Mouse (Mus musculus): ENCODE data around the gene Ptpa. TPM values are rescaled to one million over a fixed set of nuclear protein-coding genes. Genes with fewer than 3 reads are reported as not detected.
A peak's percentile ranks its signal among the peaks of the same experiment; 100 is the strongest.

Ptpa gene
- total and polyA plus RNA-seq, 2 experiments from 2014 or later = 138 to 147 TPM

GRCm38 (mm10) chr2:30495909-30496861 lies 80.3 kb downstream of the Ptpa start:
- WGBS = 24% methylated on average over 22 of the region's 22 CpGs
- H3K36me3 ChIP-seq (ENCODE audit: insufficient read depth, low read length) = no peaks in the 10 kb centered on the region
- no peaks in the 10 kb centered on the region for H3K9me3 ChIP-seq (ENCODE audit: low read length)
- DNase-seq (ENCODE audit: low spot score) (peak; percentile 79), ATAC-seq (ENCODE audit: low FRiP score) (peak; percentile 92)
- H3K4me1 ChIP-seq (ENCODE audit: insufficient read depth, low read length) = peaks cover 10% of the 10 kb centered on the region
- H3K27ac ChIP-seq (ENCODE audit: low read depth, low read length) = peak overlapping the region; percentile 38; the same call in 1 of the 2 replicates
- no peak for TF ChIP-seq CTCF (IDR thresholded peaks at IDR 0.05)
- H3K9ac ChIP-seq (replicated peaks; ENCODE audit: low read length, poor library complexity, severe bottlenecking) = peak overlapping the region; percentile 46; the same call in 1 of the 2 replicates
- peak overlapping the region; percentile 49 for H3K4me2 ChIP-seq (ENCODE audit: low read depth, low read length, poor library complexity, severe bottlenecking)
- H3K4me3 ChIP-seq (ENCODE audit: low read depth, low read length) = peak overlapping the region; percentile 16; the same call in 1 of the 2 replicates
- no peaks in the 10 kb centered on the region for H3K27me3 ChIP-seq (ENCODE audit: insufficient read depth, low read length)

Small RNA genes lying within 50 kb of the gene (microRNA-seq; reads per million reads assigned to microRNA genes)
- gene Gm47292 (ENCODE audit: borderline number of aligned reads) = not detected

Other genes with a start within 250 kb of the Ptpa start
- 43.7 and 51.3 TPM in 2 replicates for gene Endog, start 244.5 kb upstream of the Ptpa start, total RNA-seq (2014; rRNA removed)
- 38.9 and 42.2 TPM in 2 replicates for gene Endog, start 244.5 kb upstream of the Ptpa start, polyA plus RNA-seq (2015; fragmentation: Nextera tagmentation; extraction: Ambion mirVana)
- 38.4 and 47.6 TPM in 2 replicates for gene Spout1, start 237.6 kb upstream of the Ptpa start, total RNA-seq (2014; rRNA removed)
- gene Spout1, start 237.6 kb upstream of the Ptpa start, polyA plus RNA-seq (2015; fragmentation: Nextera tagmentation; extraction: Ambion mirVana) = 55.9 and 60.8 TPM in 2 replicates
- 21.9 and 26.4 TPM in 2 replicates for gene Kyat1, start 210.2 kb upstream of the Ptpa start, total RNA-seq (2014; rRNA removed)
- gene Kyat1, start 210.2 kb upstream of the Ptpa start, polyA plus RNA-seq (2015; fragmentation: Nextera tagmentation; extraction: Ambion mirVana) = 16.4 and 17.9 TPM in 2 replicates
- 52.5 and 65.4 TPM in 2 replicates for gene Lrrc8a, start 178.3 kb upstream of the Ptpa start, total RNA-seq (2014; rRNA removed)
- gene Lrrc8a, start 178.3 kb upstream of the Ptpa start, polyA plus RNA-seq (2015; fragmentation: Nextera tagmentation; extraction: Ambion mirVana) = 55.3 and 56.0 TPM in 2 replicates
- 3.4 and 6.0 TPM in 2 replicates for gene Gm28035, start 175.5 kb upstream of the Ptpa start, total RNA-seq (2014; rRNA removed)
- 0.09 and 0.11 TPM in 2 replicates for gene Gm28035, start 175.5 kb upstream of the Ptpa start, polyA plus RNA-seq (2015; fragmentation: Nextera tagmentation; extraction: Ambion mirVana)
- 7.2 and 9.0 TPM in 2 replicates for gene Phyhd1, start 149.8 kb upstream of the Ptpa start, total RNA-seq (2014; rRNA removed)
- 3.9 and 4.4 TPM in 2 replicates for gene Phyhd1, start 149.8 kb upstream of the Ptpa start, polyA plus RNA-seq (2015; fragmentation: Nextera tagmentation; extraction: Ambion mirVana)
- gene Gm28038, start 135.0 kb upstream of the Ptpa start, total RNA-seq (2014; rRNA removed) = not detected in 2 replicates
- not detected in 2 replicates for gene Gm28038, start 135.0 kb upstream of the Ptpa start, polyA plus RNA-seq (2015; fragmentation: Nextera tagmentation; extraction: Ambion mirVana)
- gene Dolk, start 129.7 kb upstream of the Ptpa start, total RNA-seq (2014; rRNA removed) = 35.4 and 44.7 TPM in 2 replicates
- 38.7 and 42.9 TPM in 2 replicates for gene Dolk, start 129.7 kb upstream of the Ptpa start, polyA plus RNA-seq (2015; fragmentation: Nextera tagmentation; extraction: Ambion mirVana)
- gene Nup188, start 129.6 kb upstream of the Ptpa start, total RNA-seq (2014; rRNA removed) = 29.5 and 33.4 TPM in 2 replicates
- gene Nup188, start 129.6 kb upstream of the Ptpa start, polyA plus RNA-seq (2015; fragmentation: Nextera tagmentation; extraction: Ambion mirVana) = 12.2 and 15.7 TPM in 2 replicates
- gene Sh3glb2, start 56.7 kb upstream of the Ptpa start, total RNA-seq (2014; rRNA removed) = 375 and 403 TPM in 2 replicates
- gene Sh3glb2, start 56.7 kb upstream of the Ptpa start, polyA plus RNA-seq (2015; fragmentation: Nextera tagmentation; extraction: Ambion mirVana) = 185 and 199 TPM in 2 replicates
- 64.2 and 72.3 TPM in 2 replicates for gene Miga2, start 51.8 kb upstream of the Ptpa start, total RNA-seq (2014; rRNA removed)
- gene Miga2, start 51.8 kb upstream of the Ptpa start, polyA plus RNA-seq (2015; fragmentation: Nextera tagmentation; extraction: Ambion mirVana) = 28.7 and 34.8 TPM in 2 replicates
- gene Dolpp1, start 23.8 kb upstream of the Ptpa start, total RNA-seq (2014; rRNA removed) = 96.2 and 103 TPM in 2 replicates
- 56.6 and 59.7 TPM in 2 replicates for gene Dolpp1, start 23.8 kb upstream of the Ptpa start, polyA plus RNA-seq (2015; fragmentation: Nextera tagmentation; extraction: Ambion mirVana)
- 32.6 and 38.0 TPM in 2 replicates for gene Crat, start 226 bp upstream of the Ptpa start, total RNA-seq (2014; rRNA removed)
- 24.9 and 27.4 TPM in 2 replicates for gene Crat, start 226 bp upstream of the Ptpa start, polyA plus RNA-seq (2015; fragmentation: Nextera tagmentation; extraction: Ambion mirVana)
- 23.6 and 28.2 TPM in 2 replicates for gene Ier5l, start 58.2 kb downstream of the Ptpa start, total RNA-seq (2014; rRNA removed)
- 2.6 and 3.2 TPM in 2 replicates for gene Ier5l, start 58.2 kb downstream of the Ptpa start, polyA plus RNA-seq (2015; fragmentation: Nextera tagmentation; extraction: Ambion mirVana)
- 0.55 and 2.2 TPM in 2 replicates for gene Cstad, start 179.0 kb downstream of the Ptpa start, total RNA-seq (2014; rRNA removed)
- 0.64 and 0.70 TPM in 2 replicates for gene Cstad, start 179.0 kb downstream of the Ptpa start, polyA plus RNA-seq (2015; fragmentation: Nextera tagmentation; extraction: Ambion mirVana)